Mouse (Mus musculus) skeletal muscle tissue, postnatal 0 days (tissue): ENCODE data around the gene Catip. TPM values are rescaled to one million over a fixed set of nuclear protein-coding genes. Genes with fewer than 3 reads are reported as not detected.

Source experiments
- microRNA counts: library from miRNA; unstranded; fragments of <30 nt; microRNA quantifications from one replicate; lab custom pipeline; 2015
- microRNA-seq, 2 experiments: library from miRNA; unstranded; fragments of <30 nt; microRNA quantifications; one replicate each; pipeline ENCODE4; 2016
- polyA plus RNA-seq: library from polyadenylated mRNA; unstranded; fragments of >200 nt; fragmentation: Nextera tagmentation; extraction: Ambion mirVana; gene quantifications from 2 replicates; pipeline ENCODE4 v1.2.1, GENCODE M21; 2015

Catip gene
- 0.60 and 0.67 TPM in 2 replicates for polyA plus RNA-seq

GRCm38 (mm10) chr1:74361812-74362211 lies at the start of gene Catip:
Catip (plus strand) TSS chr1:74362108.

DNA sequence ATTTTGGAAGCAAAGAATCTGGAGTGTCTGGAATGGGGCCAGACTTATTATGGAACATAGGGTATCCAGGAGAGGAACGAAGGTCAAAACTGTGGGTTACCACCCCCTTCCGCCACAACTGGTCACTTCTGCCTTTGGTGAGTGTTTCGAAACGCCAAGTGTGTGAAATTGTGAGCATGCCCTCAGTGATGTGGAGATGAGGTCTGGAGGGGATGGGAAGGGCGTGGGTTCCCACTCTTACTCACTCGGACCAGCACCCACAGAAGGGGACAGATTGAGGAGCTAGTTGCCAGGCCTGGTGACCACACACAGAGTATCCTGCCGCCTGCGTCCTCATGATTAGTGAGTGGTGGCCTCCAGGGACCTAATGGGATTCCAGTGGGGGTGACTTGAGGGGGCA lies 13.1 kb downstream of the Catip start, which contains the start of gene Slc11a1:
Gene Slc11a1 (plus strand): TSS at position 216 of the 400 bp plus-strand sequence.

DNA sequence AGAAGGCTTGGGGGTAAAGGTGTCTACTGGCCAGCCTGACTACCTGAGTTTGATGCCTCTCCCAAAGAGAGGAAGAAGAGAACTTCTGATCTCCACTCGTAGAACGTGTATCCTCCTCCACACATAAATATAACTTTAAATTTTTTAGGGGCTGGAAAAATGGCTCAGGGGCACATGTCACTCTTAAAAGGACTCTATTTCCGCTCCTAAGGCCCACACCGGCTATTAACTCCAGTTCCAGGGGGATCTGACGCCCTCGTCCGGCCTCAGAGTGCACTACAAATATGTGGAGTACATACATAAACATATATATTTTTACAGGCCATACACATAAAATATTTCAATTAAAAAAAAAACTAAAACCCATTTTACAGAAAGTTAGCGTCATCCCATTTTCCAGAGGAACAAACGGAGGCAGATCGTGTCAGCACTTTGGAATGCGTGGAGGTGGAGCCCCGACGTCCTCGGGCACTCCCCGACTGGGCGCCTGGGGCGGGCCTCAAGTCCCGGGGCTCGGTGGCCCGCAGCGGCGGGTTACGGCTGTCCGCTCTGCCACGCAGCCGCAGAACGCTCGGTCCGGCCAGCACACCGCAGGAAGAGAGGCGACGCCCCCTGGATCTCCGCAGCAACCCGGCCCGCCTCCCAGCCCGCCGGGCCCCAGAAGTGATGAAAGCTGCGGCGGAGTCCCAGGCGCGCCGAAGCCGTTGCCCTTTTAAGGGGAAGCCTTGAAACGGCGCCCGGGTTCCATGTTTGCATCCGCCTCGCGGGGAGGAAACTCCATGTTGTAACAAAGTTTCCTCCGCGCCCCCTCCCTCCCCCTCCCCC lies 29.2 kb downstream of the Catip start, which contains the start of gene Ctdsp1:
Gene Ctdsp1 (plus strand): TSS at position 586 of the 825 bp plus-strand sequence.

DNA sequence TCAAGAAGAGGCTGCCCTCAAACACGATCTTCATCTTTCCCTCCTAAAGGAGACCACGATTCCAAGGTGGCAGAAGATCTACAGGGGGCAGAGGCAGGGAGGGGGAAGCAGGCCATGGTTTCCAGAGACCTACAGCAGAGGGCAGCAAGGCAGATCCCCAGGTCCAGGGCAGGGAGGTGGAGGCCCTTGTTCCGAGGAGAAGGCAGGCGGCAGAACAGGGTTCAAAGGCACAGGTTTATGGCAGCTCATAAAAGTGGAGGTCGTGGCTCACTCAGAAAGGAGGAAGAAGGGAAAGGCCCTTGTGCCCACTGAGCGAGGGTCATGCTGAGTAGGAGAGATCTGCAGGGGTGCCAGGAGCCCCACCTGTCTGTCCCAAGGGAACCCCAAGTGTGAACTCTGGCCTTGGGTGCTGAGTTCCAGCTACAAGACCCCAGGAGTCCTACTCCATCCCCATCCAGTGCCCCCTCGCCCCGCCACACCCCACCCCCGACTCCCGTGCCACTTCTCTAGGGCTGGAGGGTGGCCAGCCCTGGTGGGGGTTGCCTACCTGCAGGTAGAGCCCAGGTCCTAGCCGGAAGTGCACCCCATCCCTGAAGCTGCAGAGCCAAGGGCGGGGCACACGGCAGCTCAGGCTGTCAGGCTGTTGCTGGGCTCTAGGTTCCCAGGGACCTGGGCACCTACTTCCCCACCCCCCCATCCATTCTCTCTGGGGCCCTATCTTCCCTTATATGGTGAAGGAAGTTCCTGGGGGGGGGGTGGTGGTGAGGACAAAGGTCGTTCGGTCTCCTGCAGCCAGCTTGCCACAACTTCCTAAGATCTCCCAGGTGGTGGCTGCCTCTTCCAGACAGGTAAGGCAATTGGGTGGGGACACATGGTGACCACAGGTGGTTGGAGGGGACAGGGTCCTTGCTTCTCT lies 46.9 kb downstream of the Catip start, which contains the start of gene Vil1:
Gene Vil1 (plus strand): TSS at position 788 of the 916 bp plus-strand sequence.

MicroRNAs within 50 kb of the gene (microRNA counts, 519-probe panel; counts per million panel counts)
- microRNA mmu-miR-26b (lab: Ali Mortazavi, UCI), result 4,623 counts per million, percentile 84 among the panel's probes with 10 or more counts

Small RNA genes within 50 kb of the gene (microRNA-seq; reads per million reads assigned to microRNA genes)
- 17,398 to 17,833 reads per million in 2 experiments for gene Mir26b

Other genes with a start within 250 kb of the Catip start
- gene Tns1, start 237.7 kb upstream of the Catip start, polyA plus RNA-seq, result 72.8 and 77.0 TPM in 2 replicates
- gene Rufy4, start 236.6 kb upstream of the Catip start, polyA plus RNA-seq, result 0.10 and 0.51 TPM in 2 replicates
- 0.15 and 0.21 TPM in 2 replicates for gene Cxcr2, start 208.1 kb upstream of the Catip start, polyA plus RNA-seq
- gene Cxcr1, start 167.5 kb upstream of the Catip start, polyA plus RNA-seq, result not detected in 2 replicates
- gene Arpc2, start 126.0 kb upstream of the Catip start, polyA plus RNA-seq, result 211 and 255 TPM in 2 replicates
- 0.13 TPM in 1 of 2 replicates, not detected in the other for gene Gpbar1, start 83.6 kb upstream of the Catip start, polyA plus RNA-seq
- 152 and 164 TPM in 2 replicates for gene Aamp, start 77.4 kb upstream of the Catip start, polyA plus RNA-seq
- gene Pnkd, start 77.2 kb upstream of the Catip start, polyA plus RNA-seq, result 167 and 186 TPM in 2 replicates
- 62.1 and 64.5 TPM in 2 replicates for gene Tmbim1, start 56.5 kb upstream of the Catip start, polyA plus RNA-seq
- gene Slc11a1, start 13.1 kb downstream of the Catip start, polyA plus RNA-seq, result 2.5 and 4.1 TPM in 2 replicates
- 45.5 and 48.2 TPM in 2 replicates for gene Ctdsp1, start 29.4 kb downstream of the Catip start, polyA plus RNA-seq
- gene Vil1, start 47.3 kb downstream of the Catip start, polyA plus RNA-seq, result 0.11 and 0.13 TPM in 2 replicates
- gene Cnot9, start 143.9 kb downstream of the Catip start, polyA plus RNA-seq, result 25.0 and 28.0 TPM in 2 replicates
- 21.4 and 22.1 TPM in 2 replicates for gene Plcd4, start 180.8 kb downstream of the Catip start, polyA plus RNA-seq
- 8.8 and 10.1 TPM in 2 replicates for gene Usp37, start 182.2 kb downstream of the Catip start, polyA plus RNA-seq
- gene Zfp142, start 226.1 kb downstream of the Catip start, polyA plus RNA-seq, result 3.0 and 3.2 TPM in 2 replicates
- gene Bcs1l, start 226.2 kb downstream of the Catip start, polyA plus RNA-seq, result 12.1 and 12.8 TPM in 2 replicates
- 18.9 and 22.0 TPM in 2 replicates for gene Rnf25, start 239.3 kb downstream of the Catip start, polyA plus RNA-seq
- gene Stk36, start 239.3 kb downstream of the Catip start, polyA plus RNA-seq, result 1.6 and 1.7 TPM in 2 replicates